Mouse (Mus musculus) neural tube, embryonic 11.5 days (tissue): Measurements from ENCODE around the gene Cfap54. TPM values are rescaled to one million over a fixed set of nuclear protein-coding genes. Genes with fewer than 3 reads are reported as not detected.
A peak's percentile ranks its signal among the peaks of the same experiment; 100 is the strongest.

ENCODE experiments used
- ATAC-seq: fragments of 200-750 bp; cut with Nextera tagmentation; 2 replicates; pipeline ENCODE4 v1.8.0; 2017; ENCODE audit warnings: moderate number of reproducible peaks, mild to moderate bottlenecking, moderate TSS enrichment, moderate library complexity; ENCODE audit not compliant: insufficient read depth, low FRiP score, low TSS enrichment
- DNase-seq: peaks from one replicate; pipeline ENCODE4 v3.0.0-alpha.2; 2015; ENCODE audit warnings: low spot score
- H3K27ac ChIP-seq: fragments of 300-500 bp; sonication (generic); 2 replicates; pipeline ENCODE4 v1.5.1; 2014; ENCODE audit warnings: low read depth, mild to moderate bottlenecking, low read length
- H3K27me3 ChIP-seq: fragments of 300-500 bp; sonication (generic); 2 replicates; pipeline ENCODE4 v1.6.1; 2014; ENCODE audit warnings: mild to moderate bottlenecking, low read length, mixed read lengths; ENCODE audit not compliant: control insufficient read depth, insufficient read depth
- H3K36me3 ChIP-seq: fragments of 300-500 bp; sonication (generic); 2 replicates; pipeline ENCODE4 v1.6.1; 2014; ENCODE audit warnings: mild to moderate bottlenecking, low read length, moderate library complexity, mixed read lengths; ENCODE audit not compliant: control insufficient read depth, insufficient read depth
- H3K4me1 ChIP-seq: fragments of 300-500 bp; sonication (generic); 2 replicates; pipeline ENCODE4 v1.6.1; 2014; ENCODE audit warnings: low read length, mixed read lengths; ENCODE audit not compliant: control insufficient read depth, insufficient read depth
- H3K4me2 ChIP-seq: fragments of 300-500 bp; sonication (generic); 2 replicates; pipeline ENCODE4 v1.6.1; 2014; ENCODE audit warnings: low read depth, mild to moderate bottlenecking, moderate library complexity
- H3K4me3 ChIP-seq: fragments of 300-500 bp; sonication (generic); 2 replicates; pipeline ENCODE4 v1.5.1; 2014; ENCODE audit warnings: low read depth, low read length
- H3K9ac ChIP-seq: fragments of 300-500 bp; sonication (generic); 2 replicates; pipeline ENCODE4 v1.6.1; 2014; ENCODE audit warnings: mild to moderate bottlenecking, low read length
- H3K9me3 ChIP-seq: fragments of 300-500 bp; sonication (generic); 2 replicates; pipeline ENCODE4 v1.6.1; 2016; ENCODE audit warnings: low read length; ENCODE audit not compliant: control insufficient read depth
- WGBS: fragments of 180-500 bp; shearing (Covaris S2); extraction: QIAGEN DNeasy Blood & Tissue Kit; methylation state at CpG from one replicate; pipeline ENCODE4 v1.1.7; 2014; 5-methylcytosine and 5-hydroxymethylcytosine counted together
- polyA plus RNA-seq: library from polyadenylated mRNA; unstranded; fragments of >200 nt; fragmentation: Nextera tagmentation; extraction: Ambion mirVana; gene quantifications from 2 replicates; pipeline ENCODE4 v1.2.1, GENCODE M21; 2014

Gene Cfap54
- polyA plus RNA-seq, 1 experiment from 2014 or later, result 0.21 TPM

- H3K36me3 ChIP-seq, result no peaks in the 10 kb centered on the region
- DNase-seq (no peak), ATAC-seq (no peak)
These were observed 8.8 kb upstream of the Cfap54 start for GRCm38 (mm10) chr10:93090241-93090640.

GRCm38 (mm10) chr10:93088396-93089048 is 7.1 kb upstream of the Cfap54 start:
- Histone ChIP-seq H3K36me3 (no peaks in the 10 kb centered on the region), H3K4me2 (no peak overlapping the region), H3K4me1 (no peaks in the 10 kb centered on the region), H3K4me3 (no peak overlapping the region), H3K9me3 (no peaks in the 10 kb centered on the region), H3K27me3 (no peaks in the 10 kb centered on the region), H3K9ac (no peak overlapping the region), H3K27ac (no peak overlapping the region)
- WGBS, result 76% methylated on average over 11 of the region's 11 CpGs
- ATAC-seq (no peak), DNase-seq (no peak)

More at GRCm38 (mm10) chr10:93090241-93090640, 8.8 kb upstream of the Cfap54 start:
- Histone ChIP-seq H3K4me2 (no peak overlapping the region), H3K9ac (no peak overlapping the region), H3K4me3 (no peak overlapping the region), H3K27ac (no peak overlapping the region), H3K9me3 (no peaks in the 10 kb centered on the region), H3K4me1 (no peaks in the 10 kb centered on the region), H3K27me3 (no peaks in the 10 kb centered on the region)
- 84% methylated on average over 6 of the region's 6 CpGs for WGBS

- Histone ChIP-seq H3K27ac (no peak overlapping the region), H3K9ac (no peak overlapping the region), H3K27me3 (no peaks in the 10 kb centered on the region), H3K4me3 (no peak overlapping the region), H3K4me2 (no peak overlapping the region), H3K4me1 (no peaks in the 10 kb centered on the region), H3K36me3 (no peaks in the 10 kb centered on the region), H3K9me3 (no peaks in the 10 kb centered on the region)
- ATAC-seq, result no peak
- DNase-seq, result no peak
- 95% methylated on average over 7 of the region's 7 CpGs for WGBS
These were observed 6.1 kb upstream of the Cfap54 start for GRCm38 (mm10) chr10:93087504-93087903.

GRCm38 (mm10) chr10:93083963-93084340 is 2.5 kb upstream of the Cfap54 start:
- no peaks in the 10 kb centered on the region for H3K36me3 ChIP-seq
- H3K4me3 ChIP-seq, result no peak overlapping the region
- H3K9ac ChIP-seq, result no peak overlapping the region
- 60% methylated on average over 8 of the region's 8 CpGs for WGBS
- H3K9me3 ChIP-seq, result no peaks in the 10 kb centered on the region
- DNase-seq (no peak), ATAC-seq (no peak)
- no peaks in the 10 kb centered on the region for H3K4me1 ChIP-seq
- H3K27me3 ChIP-seq, result no peaks in the 10 kb centered on the region
- H3K4me2 ChIP-seq, result no peak overlapping the region
- no peak overlapping the region for H3K27ac ChIP-seq

GRCm38 (mm10) chr10:93083198-93083962 is 2.0 kb upstream of the Cfap54 start:
- Histone ChIP-seq H3K4me2 (peak overlapping the region; percentile 30), H3K4me3 (0 out of 2 replicates have a peak overlapping the region, but pooled peaks have one; percentile 12), H3K27ac (no peak overlapping the region), H3K27me3 (no peaks in the 10 kb centered on the region), H3K9me3 (no peaks in the 10 kb centered on the region), H3K9ac (no peak overlapping the region), H3K4me1 (no peaks in the 10 kb centered on the region), H3K36me3 (no peaks in the 10 kb centered on the region)
- ATAC-seq (0 out of 2 replicates have a peak, but pooled peaks have one; percentile 14), DNase-seq (peak; percentile 37)
- 7% methylated on average over 17 of the region's 17 CpGs for WGBS

GRCm38 (mm10) chr10:93079486-93079885 is 1.9 kb downstream of the Cfap54 start:
- no peak overlapping the region for H3K4me2 ChIP-seq
- H3K27ac ChIP-seq, result no peak overlapping the region
- ATAC-seq, result no peak
- no peaks in the 10 kb centered on the region for H3K27me3 ChIP-seq
- H3K9me3 ChIP-seq, result no peaks in the 10 kb centered on the region
- no peak for DNase-seq
- no peaks in the 10 kb centered on the region for H3K4me1 ChIP-seq
- no peaks in the 10 kb centered on the region for H3K36me3 ChIP-seq
- H3K9ac ChIP-seq, result no peak overlapping the region
- H3K4me3 ChIP-seq, result no peak overlapping the region
- WGBS, result 93% methylated on average over 3 of the region's 3 CpGs

GRCm38 (mm10) chr10:93077935-93078479 is 3.4 kb downstream of the Cfap54 start:
- H3K4me3 ChIP-seq, result no peak overlapping the region
- no peaks in the 10 kb centered on the region for H3K4me1 ChIP-seq
- H3K36me3 ChIP-seq, result no peaks in the 10 kb centered on the region
- no peak overlapping the region for H3K9ac ChIP-seq
- WGBS, result 76% methylated on average over 11 of the region's 11 CpGs
- H3K27ac ChIP-seq, result no peak overlapping the region
- H3K4me2 ChIP-seq, result no peak overlapping the region
- no peaks in the 10 kb centered on the region for H3K27me3 ChIP-seq
- no peak for ATAC-seq
- DNase-seq, result no peak
- no peaks in the 10 kb centered on the region for H3K9me3 ChIP-seq

GRCm38 (mm10) chr10:93076376-93076775 is 5.0 kb downstream of the Cfap54 start:
- Histone ChIP-seq H3K27me3 (no peaks in the 10 kb centered on the region), H3K4me2 (no peak overlapping the region), H3K36me3 (no peaks in the 10 kb centered on the region), H3K4me3 (no peak overlapping the region), H3K27ac (no peak overlapping the region), H3K4me1 (no peaks in the 10 kb centered on the region), H3K9me3 (no peaks in the 10 kb centered on the region), H3K9ac (no peak overlapping the region)
- DNase-seq (no peak), ATAC-seq (no peak)
- WGBS, result 82% methylated on average over 9 of the region's 9 CpGs
